Mouse (Mus musculus) left cerebral cortex, adult 8-10 months (tissue): Measurements from ENCODE around the gene Hpf1. TPM values are rescaled to one million over a fixed set of nuclear protein-coding genes. Genes with fewer than 3 reads are reported as not detected.

Experiments
- DNase-seq, 2 experiments: peaks; one replicate each; pipeline ENCODE4 v3.0.0; 2022; ENCODE audit warnings: low spot score in 2 of 2
- total RNA-seq, 4 experiments: library from RNA; stranded (reverse); gene quantifications; 2 replicates each; pipeline ENCODE4 v1.2.4; 2022

The Hpf1 gene
- total RNA-seq, result 10 to 100 TPM; 45.9 to 57.7 (median 51.2) TPM

- peak; percentile 65 to 92 for DNase-seq
Measured at GRCm38 (mm10) chr8:60889843-60890519, at the start of gene Hpf1. Gene Hpf1, plus strand, starts transcription at chr8:60890418.

GRCm38 (mm10) chr8:60842388-60842787 lies 47.8 kb upstream of the Hpf1 start:
- DNase-seq, result no peak

GRCm38 (mm10) chr8:60857559-60857958 lies 32.7 kb upstream of the Hpf1 start:
- DNase-seq, result no peak

- no peak for DNase-seq
Measured at GRCm38 (mm10) chr8:60858091-60858490, 32.1 kb upstream of the Hpf1 start.

GRCm38 (mm10) chr8:60858911-60859476 lies 31.2 kb upstream of the Hpf1 start:
- DNase-seq, result no peak

GRCm38 (mm10) chr8:60859605-60860004 lies 30.6 kb upstream of the Hpf1 start:
- peak; percentile 23 to 84 for DNase-seq

- DNase-seq, result no peak
Measured at GRCm38 (mm10) chr8:60860749-60861148, 29.5 kb upstream of the Hpf1 start.

GRCm38 (mm10) chr8:60861783-60862182 lies 28.4 kb upstream of the Hpf1 start:
- no peak for DNase-seq

- DNase-seq, result no peak
Measured at GRCm38 (mm10) chr8:60864875-60865274, 25.3 kb upstream of the Hpf1 start.

- DNase-seq, result peak in 1 of 2 experiments; percentile 32
Measured at GRCm38 (mm10) chr8:60865504-60866114, 24.6 kb upstream of the Hpf1 start.

GRCm38 (mm10) chr8:60867468-60868115 lies 22.6 kb upstream of the Hpf1 start:
- peak in 1 of 2 experiments; percentile 50 for DNase-seq

- DNase-seq, result no peak
Measured at GRCm38 (mm10) chr8:60868236-60868965, 21.8 kb upstream of the Hpf1 start.

GRCm38 (mm10) chr8:60869761-60870160 lies 20.5 kb upstream of the Hpf1 start:
- DNase-seq, result no peak

GRCm38 (mm10) chr8:60870231-60871193 lies 19.7 kb upstream of the Hpf1 start:
- no peak for DNase-seq

- no peak for DNase-seq
Measured at GRCm38 (mm10) chr8:60878617-60879016, 11.6 kb upstream of the Hpf1 start.

- DNase-seq, result no peak
Measured at GRCm38 (mm10) chr8:60883419-60884137, 6.6 kb upstream of the Hpf1 start.

GRCm38 (mm10) chr8:60886736-60887135 lies 3.5 kb upstream of the Hpf1 start:
- no peak for DNase-seq

GRCm38 (mm10) chr8:60889131-60889842 lies 931 bp upstream of the Hpf1 start:
- peak in 1 of 2 experiments; percentile 45 for DNase-seq

- DNase-seq, result no peak
Measured at GRCm38 (mm10) chr8:60890520-60890874, 279 bp downstream of the Hpf1 start.
